Mouse (Mus musculus): ENCODE results near the gene Pde4d. TPM values are rescaled to one million over a fixed set of nuclear protein-coding genes. Genes with fewer than 3 reads are reported as not detected.

Gene Pde4d
- total and polyA plus RNA-seq, 2 experiments from 2014 or later: 19.0 to 103 TPM

- Histone ChIP-seq H3K4me2 (ENCODE audit: low read depth, low read length, poor library complexity, severe bottlenecking) (no peak overlapping the region), H3K4me3 (ENCODE audit: low read depth, low read length) (no peak overlapping the region), H3K9me3 (ENCODE audit: low read length) (no peaks in the 10 kb centered on the region), H3K27me3 (ENCODE audit: insufficient read depth, low read length) (no peaks in the 10 kb centered on the region), H3K27ac (ENCODE audit: low read depth, low read length) (no peak overlapping the region), H3K4me1 (ENCODE audit: insufficient read depth, low read length) (no peaks in the 10 kb centered on the region), H3K36me3 (ENCODE audit: insufficient read depth, low read length) (no peaks in the 10 kb centered on the region), H3K9ac (replicated peaks; ENCODE audit: low read length, poor library complexity, severe bottlenecking) (no peak overlapping the region)
- 91% methylated on average over 8 of the region's 8 CpGs for WGBS
- ATAC-seq (ENCODE audit: low FRiP score) (no peak), DNase-seq (ENCODE audit: low spot score) (no peak)
- TF ChIP-seq CTCF (IDR thresholded peaks at IDR 0.05): no peak
Measured at GRCm38 (mm10) chr13:109406341-109406740, 956.6 kb downstream of the Pde4d start.

DNA sequence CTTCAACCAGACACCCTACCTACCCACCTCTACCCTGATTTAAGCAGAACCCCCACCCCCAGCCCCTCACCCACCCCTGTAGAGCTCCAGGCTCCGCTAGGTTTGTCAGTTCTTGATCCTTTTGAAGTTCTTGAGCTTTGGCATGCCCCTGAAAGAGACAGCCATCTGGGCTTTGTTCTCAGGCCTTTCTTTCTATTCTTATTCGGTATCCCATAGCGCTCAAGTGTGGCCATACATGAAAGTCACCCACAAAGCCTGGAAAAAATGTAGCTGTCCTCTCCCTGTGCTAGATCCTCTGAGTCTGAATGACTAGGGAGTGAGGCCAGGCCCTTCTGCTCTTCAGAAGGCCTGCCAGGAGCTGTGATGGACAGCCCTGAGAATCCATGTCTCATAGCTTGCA, 957.6 kb downstream of the Pde4d start:
- TF ChIP-seq CTCF (IDR thresholded peaks at IDR 0.05): no peak
- ATAC-seq (ENCODE audit: low FRiP score) (no peak), DNase-seq (ENCODE audit: low spot score) (no peak)
- WGBS: 38% methylated on average over 3 of the region's 3 CpGs
- no peak overlapping the region for H3K4me3 ChIP-seq (ENCODE audit: low read depth, low read length)
- no peaks in the 10 kb centered on the region for H3K36me3 ChIP-seq (ENCODE audit: insufficient read depth, low read length)
- no peaks in the 10 kb centered on the region for H3K27me3 ChIP-seq (ENCODE audit: insufficient read depth, low read length)
- no peak overlapping the region for H3K4me2 ChIP-seq (ENCODE audit: low read depth, low read length, poor library complexity, severe bottlenecking)
- H3K27ac ChIP-seq (ENCODE audit: low read depth, low read length): no peak overlapping the region
- no peaks in the 10 kb centered on the region for H3K4me1 ChIP-seq (ENCODE audit: insufficient read depth, low read length)
- no peaks in the 10 kb centered on the region for H3K9me3 ChIP-seq (ENCODE audit: low read length)
- H3K9ac ChIP-seq (replicated peaks; ENCODE audit: low read length, poor library complexity, severe bottlenecking): no peak overlapping the region

DNA sequence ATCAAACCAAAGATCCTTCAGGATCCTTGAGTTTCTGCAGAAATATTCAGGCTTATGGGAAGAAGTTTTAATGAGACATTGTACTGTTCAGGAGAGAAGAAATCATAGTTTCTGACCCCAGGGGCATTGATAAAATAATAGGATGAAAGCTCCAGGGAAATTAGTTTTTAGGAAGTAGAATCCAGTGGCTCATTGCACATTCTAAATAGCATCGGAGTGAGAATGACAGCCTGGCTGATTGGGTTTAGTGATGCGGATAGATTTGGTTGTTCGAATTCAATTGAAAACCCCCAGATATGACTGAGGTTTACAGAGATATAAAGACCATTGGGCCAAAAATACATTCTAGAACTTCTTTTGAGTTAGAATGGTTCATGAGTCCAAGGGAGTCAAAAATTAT, 970.7 kb downstream of the Pde4d start:
- no peak overlapping the region for H3K4me2 ChIP-seq (ENCODE audit: low read depth, low read length, poor library complexity, severe bottlenecking)
- H3K4me1 ChIP-seq (ENCODE audit: insufficient read depth, low read length): no peaks in the 10 kb centered on the region
- ATAC-seq (ENCODE audit: low FRiP score) (no peak), DNase-seq (ENCODE audit: low spot score) (peak; percentile 56)
- 65% methylated on average over 3 of the region's 3 CpGs for WGBS
- no peak for TF ChIP-seq CTCF (IDR thresholded peaks at IDR 0.05)
- H3K27me3 ChIP-seq (ENCODE audit: insufficient read depth, low read length): no peaks in the 10 kb centered on the region
- H3K9ac ChIP-seq (replicated peaks; ENCODE audit: low read length, poor library complexity, severe bottlenecking): no peak overlapping the region
- no peaks in the 10 kb centered on the region for H3K36me3 ChIP-seq (ENCODE audit: insufficient read depth, low read length)
- no peaks in the 10 kb centered on the region for H3K9me3 ChIP-seq (ENCODE audit: low read length)
- H3K4me3 ChIP-seq (ENCODE audit: low read depth, low read length): no peak overlapping the region
- H3K27ac ChIP-seq (ENCODE audit: low read depth, low read length): no peak overlapping the region

GRCm38 (mm10) chr13:109424906-109425305, 975.2 kb downstream of the Pde4d start:
- H3K4me3 ChIP-seq (ENCODE audit: low read depth, low read length): no peak overlapping the region
- no peak overlapping the region for H3K9ac ChIP-seq (replicated peaks; ENCODE audit: low read length, poor library complexity, severe bottlenecking)
- no peaks in the 10 kb centered on the region for H3K27me3 ChIP-seq (ENCODE audit: insufficient read depth, low read length)
- no peaks in the 10 kb centered on the region for H3K36me3 ChIP-seq (ENCODE audit: insufficient read depth, low read length)
- H3K27ac ChIP-seq (ENCODE audit: low read depth, low read length): no peak overlapping the region
- no peak for ATAC-seq (ENCODE audit: low FRiP score)
- no peaks in the 10 kb centered on the region for H3K4me1 ChIP-seq (ENCODE audit: insufficient read depth, low read length)
- 74% methylated on average over 2 of the region's 2 CpGs for WGBS
- no peak overlapping the region for H3K4me2 ChIP-seq (ENCODE audit: low read depth, low read length, poor library complexity, severe bottlenecking)
- no peak for DNase-seq (ENCODE audit: low spot score)
- no peak for TF ChIP-seq CTCF (IDR thresholded peaks at IDR 0.05)
- H3K9me3 ChIP-seq (ENCODE audit: low read length): no peaks in the 10 kb centered on the region

DNA sequence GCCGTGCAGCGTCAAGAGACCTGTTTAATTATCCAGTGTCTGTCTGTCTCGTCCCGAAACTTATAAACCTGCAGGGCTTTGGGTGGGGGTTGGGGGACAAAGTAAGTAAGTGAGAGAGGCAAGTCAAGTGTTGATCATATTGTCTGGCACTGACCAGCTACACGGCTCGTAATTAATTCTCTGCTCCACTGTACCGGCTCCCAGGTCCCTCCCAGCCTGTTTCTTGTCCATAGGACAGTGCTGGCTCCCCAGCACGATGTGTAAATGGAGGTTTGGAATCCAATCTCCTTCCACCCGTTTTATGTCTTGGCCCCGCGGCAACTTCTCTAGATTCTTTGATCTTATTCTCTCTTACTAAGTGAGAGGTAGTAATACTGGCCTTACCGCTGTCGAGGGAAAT, 975.8 kb downstream of the Pde4d start:
- H3K27ac ChIP-seq (ENCODE audit: low read depth, low read length): no peak overlapping the region
- H3K9ac ChIP-seq (replicated peaks; ENCODE audit: low read length, poor library complexity, severe bottlenecking): no peak overlapping the region
- no peak overlapping the region for H3K4me2 ChIP-seq (ENCODE audit: low read depth, low read length, poor library complexity, severe bottlenecking)
- TF ChIP-seq CTCF (IDR thresholded peaks at IDR 0.05): no peak
- no peaks in the 10 kb centered on the region for H3K4me1 ChIP-seq (ENCODE audit: insufficient read depth, low read length)
- H3K27me3 ChIP-seq (ENCODE audit: insufficient read depth, low read length): no peaks in the 10 kb centered on the region
- ATAC-seq (ENCODE audit: low FRiP score): no peak
- 88% methylated on average over 13 of the region's 13 CpGs for WGBS
- H3K36me3 ChIP-seq (ENCODE audit: insufficient read depth, low read length): no peaks in the 10 kb centered on the region
- no peak overlapping the region for H3K4me3 ChIP-seq (ENCODE audit: low read depth, low read length)
- H3K9me3 ChIP-seq (ENCODE audit: low read length): no peaks in the 10 kb centered on the region
- no peak for DNase-seq (ENCODE audit: low spot score)

GRCm38 (mm10) chr13:109426058-109426457, 976.3 kb downstream of the Pde4d start:
- 89% methylated on average over 5 of the region's 5 CpGs for WGBS
- Histone ChIP-seq H3K36me3 (ENCODE audit: insufficient read depth, low read length) (no peaks in the 10 kb centered on the region), H3K4me2 (ENCODE audit: low read depth, low read length, poor library complexity, severe bottlenecking) (no peak overlapping the region), H3K9me3 (ENCODE audit: low read length) (no peaks in the 10 kb centered on the region), H3K4me1 (ENCODE audit: insufficient read depth, low read length) (no peaks in the 10 kb centered on the region), H3K9ac (replicated peaks; ENCODE audit: low read length, poor library complexity, severe bottlenecking) (no peak overlapping the region), H3K4me3 (ENCODE audit: low read depth, low read length) (no peak overlapping the region), H3K27ac (ENCODE audit: low read depth, low read length) (no peak overlapping the region), H3K27me3 (ENCODE audit: insufficient read depth, low read length) (no peaks in the 10 kb centered on the region)
- ATAC-seq (ENCODE audit: low FRiP score): no peak
- no peak for TF ChIP-seq CTCF (IDR thresholded peaks at IDR 0.05)
- no peak for DNase-seq (ENCODE audit: low spot score)
